Mouse (Mus musculus) kidney, embryonic 14.5 days (tissue): Measurements from ENCODE around the gene Fgf18. TPM values are rescaled to one million over a fixed set of nuclear protein-coding genes. Genes with fewer than 3 reads are reported as not detected.

Experiments used
- ATAC-seq: fragments of 200-750 bp; cut with Nextera tagmentation; 2 replicates; pipeline ENCODE4 v1.8.0; 2017; ENCODE audit warnings: moderate number of reproducible peaks, mild to moderate bottlenecking, moderate TSS enrichment, moderate library complexity; ENCODE audit not compliant: low FRiP score, low TSS enrichment
- H3K27ac ChIP-seq: fragments of 300-500 bp; sonication (generic); 2 replicates; pipeline ENCODE4 v1.5.1; 2014; ENCODE audit warnings: low read depth, mild to moderate bottlenecking, low read length, moderate library complexity, mixed read lengths
- H3K27me3 ChIP-seq: fragments of 300-500 bp; sonication (generic); 2 replicates; pipeline ENCODE4 v1.6.1; 2014; ENCODE audit warnings: mild to moderate bottlenecking, low read length; ENCODE audit not compliant: control insufficient read depth, insufficient read depth
- H3K36me3 ChIP-seq: fragments of 300-500 bp; sonication (generic); 2 replicates; pipeline ENCODE4 v1.6.1; 2014; ENCODE audit warnings: low read length, mixed read lengths; ENCODE audit not compliant: control insufficient read depth, insufficient read depth
- H3K4me1 ChIP-seq: fragments of 300-500 bp; sonication (generic); 2 replicates; pipeline ENCODE4 v1.6.1; 2014; ENCODE audit warnings: low read length, mixed read lengths; ENCODE audit not compliant: control insufficient read depth, insufficient read depth
- H3K4me2 ChIP-seq: fragments of 300-500 bp; sonication (generic); replicated peaks from 2 replicates; pipeline ENCODE4 v1.6.1; 2014; ENCODE audit warnings: low read depth, mild to moderate bottlenecking, low read length
- H3K4me3 ChIP-seq: fragments of 300-500 bp; sonication (generic); 2 replicates; pipeline ENCODE4 v1.5.1; 2014; ENCODE audit warnings: mild to moderate bottlenecking, low read length
- H3K9ac ChIP-seq: fragments of 300-500 bp; sonication (generic); 2 replicates; pipeline ENCODE4 v1.6.1; 2014; ENCODE audit warnings: low read depth, mild to moderate bottlenecking, low read length, moderate library complexity
- H3K9me3 ChIP-seq: fragments of 300-500 bp; sonication (generic); 2 replicates; pipeline ENCODE4 v1.6.1; 2016; ENCODE audit warnings: low read length; ENCODE audit not compliant: control insufficient read depth
- whole genome bisulfite sequencing: fragments of 180-500 bp; shearing (Covaris S2); extraction: QIAGEN DNeasy Blood & Tissue Kit; methylation state at CpG from one replicate; pipeline ENCODE4 v1.1.7; 2014; 5-methylcytosine and 5-hydroxymethylcytosine counted together
- polyA plus RNA-seq: library from polyadenylated mRNA; unstranded; fragments of >200 nt; fragmentation: Nextera tagmentation; extraction: Ambion mirVana; gene quantifications from 2 replicates; pipeline ENCODE4 v1.2.1, GENCODE M21; 2014

The Fgf18 gene
- polyA plus RNA-seq, 1 experiment from 2014 or later: 3.0 TPM

DNA sequence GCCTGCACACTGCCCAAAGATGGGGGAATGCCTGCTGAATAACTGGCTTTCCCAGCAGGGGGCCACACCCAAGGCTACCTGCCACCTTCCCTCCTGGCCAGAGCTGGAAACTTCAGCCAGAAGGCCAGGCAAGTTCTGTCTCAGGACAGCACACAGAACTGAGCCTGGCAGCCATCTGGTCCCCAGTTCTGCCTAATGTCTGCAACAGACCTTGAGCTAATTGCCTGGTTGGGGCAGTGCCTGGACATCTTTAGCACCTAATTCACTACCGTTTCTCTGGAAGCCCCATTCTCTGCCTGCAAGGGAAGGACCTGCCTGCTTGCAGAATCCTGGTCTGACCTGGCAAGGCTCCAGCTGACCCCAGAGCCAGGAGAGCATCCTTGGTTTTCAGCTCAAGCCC is 34.8 kb downstream of the Fgf18 start:
- no peak for ATAC-seq
- Histone ChIP-seq H3K9me3 (no peaks in the 10 kb centered on the region), H3K36me3 (no peaks in the 10 kb centered on the region), H3K4me2 (no peak overlapping the region), H3K9ac (no peak overlapping the region), H3K27ac (no peak overlapping the region), H3K4me3 (no peak overlapping the region), H3K27me3 (no peaks in the 10 kb centered on the region), H3K4me1 (no peaks in the 10 kb centered on the region)
- WGBS: 0% methylated on average over 1 of the region's 1 CpGs

DNA sequence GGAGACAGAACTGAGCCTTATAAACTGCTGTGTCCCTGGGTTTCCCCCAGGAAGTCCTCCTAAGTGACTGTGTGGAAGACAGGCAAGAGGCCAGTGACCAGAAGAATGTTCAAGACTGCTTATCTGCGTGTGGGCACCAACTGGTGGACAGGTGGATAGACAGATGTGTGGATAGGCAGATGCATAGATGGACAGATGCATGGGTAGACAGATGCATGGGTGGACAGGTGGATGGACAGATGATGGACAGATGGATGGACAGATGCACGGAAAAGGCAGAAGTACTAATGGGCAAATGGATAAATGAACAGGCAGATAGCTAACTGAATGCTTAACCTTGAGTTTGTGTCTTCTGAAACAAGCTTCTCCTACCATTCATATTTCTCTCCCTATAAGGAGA is 37.1 kb downstream of the Fgf18 start:
- 87% methylated on average over 2 of the region's 2 CpGs for WGBS
- Histone ChIP-seq H3K4me2 (no peak overlapping the region), H3K4me1 (no peaks in the 10 kb centered on the region), H3K27ac (no peak overlapping the region), H3K36me3 (no peaks in the 10 kb centered on the region), H3K9ac (no peak overlapping the region), H3K27me3 (no peaks in the 10 kb centered on the region), H3K9me3 (no peaks in the 10 kb centered on the region), H3K4me3 (no peak overlapping the region)
- no peak for ATAC-seq

DNA sequence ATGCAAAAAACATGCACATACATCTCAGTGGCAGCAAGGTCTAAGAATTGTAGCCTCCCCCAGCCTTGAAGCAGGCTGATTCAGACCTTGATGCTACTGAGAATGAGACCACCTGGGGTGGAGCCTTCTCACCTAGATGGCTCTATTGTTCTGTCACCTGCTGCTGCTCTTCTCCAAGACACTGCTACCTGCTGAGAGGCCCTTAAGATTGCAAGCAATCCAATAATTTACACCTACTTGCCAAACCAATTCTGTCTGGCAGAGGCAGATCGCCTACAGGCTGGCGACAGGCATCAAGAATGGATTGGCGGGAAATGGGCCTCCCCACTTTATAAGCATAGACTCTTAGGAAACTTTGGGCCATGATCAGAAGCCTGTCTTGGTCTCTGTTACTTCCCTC is 39.7 kb downstream of the Fgf18 start:
- Histone ChIP-seq H3K9ac (no peak overlapping the region), H3K9me3 (no peaks in the 10 kb centered on the region), H3K4me1 (no peaks in the 10 kb centered on the region), H3K27me3 (no peaks in the 10 kb centered on the region), H3K4me3 (no peak overlapping the region), H3K4me2 (no peak overlapping the region), H3K36me3 (no peaks in the 10 kb centered on the region), H3K27ac (no peak overlapping the region)
- 45% methylated on average over 3 of the region's 3 CpGs for WGBS
- ATAC-seq: no peak

DNA sequence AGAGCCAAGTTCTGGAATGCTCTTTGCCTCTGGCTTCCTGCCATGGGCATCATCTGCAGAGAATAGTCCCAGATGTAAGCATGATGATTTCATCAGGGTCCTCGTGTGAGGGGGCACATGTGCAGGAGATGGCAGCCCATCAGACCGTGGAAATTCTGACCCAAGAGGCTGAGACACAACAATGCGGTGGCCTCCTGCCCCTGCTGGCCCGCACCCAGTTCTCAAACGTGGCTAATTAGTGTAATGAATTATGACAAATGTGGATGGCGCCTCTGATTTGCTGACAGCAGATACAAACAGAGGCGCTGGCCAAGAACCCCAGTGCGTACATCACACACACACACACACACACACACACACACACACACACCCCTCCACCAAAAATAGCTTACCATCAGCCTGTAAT is 42.3 kb downstream of the Fgf18 start:
- Histone ChIP-seq H3K36me3 (no peaks in the 10 kb centered on the region), H3K27me3 (no peaks in the 10 kb centered on the region), H3K4me3 (no peak overlapping the region), H3K4me1 (0 out of 2 replicates have a peak, but pooled peaks cover 4% of the 10 kb centered on the region), H3K4me2 (no peak overlapping the region), H3K9me3 (no peaks in the 10 kb centered on the region), H3K27ac (no peak overlapping the region), H3K9ac (no peak overlapping the region)
- 63% methylated on average over 8 of the region's 8 CpGs for WGBS
- ATAC-seq: no peak

DNA sequence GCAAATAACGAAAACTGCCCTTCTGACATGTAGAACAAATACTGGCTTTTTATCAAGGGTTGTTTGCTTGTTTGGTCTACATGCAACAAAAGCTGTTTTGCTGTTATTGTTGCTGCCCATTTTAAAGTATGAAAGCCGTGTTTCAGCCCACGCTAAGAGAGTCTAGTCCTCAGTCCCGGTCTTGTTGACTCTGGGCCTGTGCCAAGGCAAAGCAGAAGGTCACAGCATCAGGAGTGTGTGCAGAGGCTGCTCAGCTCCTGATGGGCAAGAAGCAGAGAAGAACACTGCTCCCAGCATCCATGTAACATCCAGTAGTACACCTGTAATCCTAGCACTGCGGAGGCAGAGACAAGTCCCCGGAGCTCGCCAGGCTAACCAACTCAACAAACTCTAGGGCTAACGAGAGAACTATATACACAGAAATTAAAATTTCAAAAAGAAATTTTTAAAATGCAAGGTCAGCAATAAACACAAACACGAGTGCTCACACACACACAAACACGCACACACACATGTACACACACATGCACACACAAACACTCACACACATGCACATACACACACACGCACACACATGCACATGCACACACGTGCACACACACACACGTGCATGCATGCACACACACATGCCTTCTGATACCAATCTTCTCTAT is 43.8 kb downstream of the Fgf18 start:
- Histone ChIP-seq H3K9ac (no peak overlapping the region), H3K27ac (no peak overlapping the region), H3K4me2 (no peak overlapping the region), H3K9me3 (no peaks in the 10 kb centered on the region), H3K36me3 (no peaks in the 10 kb centered on the region), H3K27me3 (no peaks in the 10 kb centered on the region), H3K4me1 (0 out of 2 replicates have a peak, but pooled peaks cover 4% of the 10 kb centered on the region), H3K4me3 (no peak overlapping the region)
- WGBS: 81% methylated on average over 13 of the region's 13 CpGs
- ATAC-seq: no peak

DNA sequence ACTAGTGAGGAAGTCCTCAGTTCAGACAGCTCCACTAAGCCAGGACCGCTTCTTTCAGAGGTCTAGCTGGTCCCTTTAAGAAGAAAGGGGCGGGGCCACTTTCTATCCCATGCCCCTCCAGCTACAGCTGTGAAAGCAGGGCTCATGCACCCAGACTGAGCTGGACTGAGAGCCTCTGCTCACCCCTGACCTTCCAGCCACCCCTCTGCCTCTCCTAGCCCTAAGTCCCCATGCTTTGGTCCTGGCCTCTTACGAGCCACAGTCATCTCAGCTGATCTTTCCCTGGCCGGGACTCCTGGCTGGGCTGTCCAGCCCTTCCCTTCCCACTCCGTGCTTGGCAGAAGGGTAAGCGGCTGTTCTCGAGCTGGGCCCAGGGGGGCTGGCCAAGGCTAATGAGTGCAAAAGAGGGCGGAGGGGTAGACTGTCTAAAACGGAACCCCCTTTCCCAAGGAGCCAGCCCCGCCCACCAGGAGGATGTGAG is 47.1 kb downstream of the Fgf18 start:
- Histone ChIP-seq H3K9me3 (no peaks in the 10 kb centered on the region), H3K4me2 (peak overlapping the region; percentile 47), H3K9ac (no peak overlapping the region), H3K4me3 (peak overlapping the region; percentile 22; the same call in 1 of the 2 replicates), H3K27ac (no peak overlapping the region), H3K36me3 (no peaks in the 10 kb centered on the region), H3K4me1 (0 out of 2 replicates have a peak, but pooled peaks cover 4% of the 10 kb centered on the region), H3K27me3 (no peaks in the 10 kb centered on the region; the same call in 1 of the 2 replicates)
- WGBS: 26% methylated on average over 10 of the region's 10 CpGs
- ATAC-seq: peak; percentile 58; the same call in 1 of the 2 replicates

DNA sequence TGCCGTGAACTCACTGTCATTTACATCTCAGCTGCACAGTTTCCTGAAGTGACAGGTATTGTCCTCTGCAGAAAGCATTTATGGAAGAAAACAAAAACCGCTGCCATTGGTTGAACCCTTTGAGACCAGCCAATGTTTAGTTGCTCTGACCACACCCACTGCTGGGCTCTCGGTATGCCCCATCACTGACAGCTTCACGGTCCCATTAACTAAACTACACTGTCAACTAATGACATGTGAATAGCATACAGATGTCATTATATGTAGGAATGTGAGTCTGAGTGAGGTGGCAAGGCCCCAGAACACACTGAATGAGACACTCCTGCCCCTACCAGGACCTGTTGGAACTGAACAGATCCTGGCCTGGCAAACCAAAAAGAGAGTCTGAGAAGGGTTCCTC is 47.8 kb downstream of the Fgf18 start:
- 0 out of 2 replicates have a peak, but pooled peaks cover 4% of the 10 kb centered on the region for H3K4me1 ChIP-seq
- H3K9me3 ChIP-seq: no peaks in the 10 kb centered on the region
- ATAC-seq: no peak
- no peak overlapping the region for H3K4me2 ChIP-seq
- H3K9ac ChIP-seq: no peak overlapping the region
- 73% methylated on average over 4 of the region's 4 CpGs for WGBS
- no peak overlapping the region for H3K27ac ChIP-seq
- H3K36me3 ChIP-seq: no peaks in the 10 kb centered on the region
- H3K27me3 ChIP-seq: no peaks in the 10 kb centered on the region; the same call in 1 of the 2 replicates
- no peak overlapping the region for H3K4me3 ChIP-seq

DNA sequence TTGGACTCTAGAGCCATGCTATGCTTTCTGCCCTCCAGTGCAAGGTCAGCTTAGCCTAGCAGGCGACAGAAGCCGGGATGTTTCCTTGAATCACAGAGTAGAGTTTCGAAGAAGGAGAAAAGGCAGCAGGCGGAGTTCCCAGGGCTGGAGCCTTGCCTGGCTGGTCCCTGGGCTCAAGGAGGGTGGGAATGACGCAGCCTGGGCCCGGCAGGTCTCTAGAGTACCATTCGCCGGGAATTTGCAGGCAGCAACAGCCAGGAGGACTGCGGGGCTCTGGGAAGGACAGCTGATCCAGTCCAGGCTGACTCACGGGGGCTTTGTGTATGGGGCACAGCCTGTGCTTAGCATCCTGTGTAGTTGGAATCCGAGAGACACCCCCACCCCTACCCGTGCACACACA is 48.8 kb downstream of the Fgf18 start:
- Histone ChIP-seq H3K9me3 (no peaks in the 10 kb centered on the region), H3K27me3 (no peaks in the 10 kb centered on the region; the same call in 1 of the 2 replicates), H3K27ac (no peak overlapping the region), H3K4me3 (no peak overlapping the region), H3K36me3 (no peaks in the 10 kb centered on the region), H3K9ac (no peak overlapping the region), H3K4me1 (0 out of 2 replicates have a peak, but pooled peaks cover 4% of the 10 kb centered on the region), H3K4me2 (no peak overlapping the region)
- 82% methylated on average over 12 of the region's 12 CpGs for WGBS
- no peak for ATAC-seq

DNA sequence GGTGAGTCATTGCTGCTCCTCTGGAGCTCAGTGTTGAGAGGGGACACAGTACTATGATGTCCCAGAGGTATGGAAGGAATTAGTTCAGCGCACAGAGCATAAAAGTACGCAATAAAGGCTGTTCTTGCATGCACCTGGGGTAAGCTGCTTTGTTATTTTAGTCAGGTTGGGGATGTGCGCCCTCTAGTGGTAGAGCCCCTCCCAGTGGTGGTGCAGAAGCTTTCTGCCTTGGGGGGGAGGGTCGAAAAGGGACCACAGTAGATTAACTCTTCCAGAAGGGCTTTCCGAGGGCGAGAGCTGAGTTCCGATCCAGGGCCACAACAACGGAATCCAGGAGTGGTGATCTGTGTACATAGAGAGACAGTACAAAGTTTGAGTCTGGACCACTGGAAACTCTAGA is 49.3 kb downstream of the Fgf18 start:
- H3K27ac ChIP-seq: no peak overlapping the region
- no peaks in the 10 kb centered on the region; the same call in 1 of the 2 replicates for H3K27me3 ChIP-seq
- 50% methylated on average over 8 of the region's 8 CpGs for WGBS
- no peak overlapping the region for H3K4me3 ChIP-seq
- H3K36me3 ChIP-seq: no peaks in the 10 kb centered on the region
- H3K9me3 ChIP-seq: no peaks in the 10 kb centered on the region
- 0 out of 2 replicates have a peak, but pooled peaks cover 4% of the 10 kb centered on the region for H3K4me1 ChIP-seq
- H3K9ac ChIP-seq: no peak overlapping the region
- H3K4me2 ChIP-seq: no peak overlapping the region
- ATAC-seq: no peak
